9 mouse cellular contexts compared by ENCODE assay signal in genomic region chr5:64360147-64360875, GRCm38 (mm10).
DNase-seq lines count a peak whose midpoint lies in the region; ATAC-seq lines count a peak whose summit lies in the region.
"Had no signal": no experiment of that assay in that cellular context is flagged by ENCODE, and none has a peak within 500 bp of the region (broad histone marks: within the 10 kb centered on the region; RNA-seq: fewer than 3 reads in every experiment).

No protein-coding gene starts in this region.

- peak; percentile 63; the same call in 1 of the 2 replicates for ATAC-seq in liver, embryonic 13.5 days (ENCODE audit: low read depth)
- ATAC-seq in stomach, embryonic 16.5 days (ENCODE audit: insufficient read depth, low FRiP score), result no peak

- no peak overlapping the region for H3K4me3 ChIP-seq in liver, embryonic 13.5 days (replicated peaks)
- no peak overlapping the region for H3K4me3 ChIP-seq in stomach, embryonic 16.5 days (replicated peaks; ENCODE audit: low read length)
- H3K4me3 ChIP-seq: neural tube, embryonic 12.5 days had no signal

- peak; percentile 30 for DNase-seq in spleen, adult 12 weeks (ENCODE audit: low spot score)
- DNase-seq in spleen, postnatal 4 days (ENCODE audit: low spot score in 2 of 2), result no peak
- peak; percentile 75 for DNase-seq in R1 (ENCODE audit: low read depth, low spot score)
- peak; percentile 28 for DNase-seq in liver, embryonic 13.5 days
- DNase-seq in left cerebral cortex, postnatal 14 days (ENCODE audit: low spot score in 2 of 2), result no peak
- DNase-seq in cerebellum, adult 8-10 months, result no peak
- no peak for DNase-seq in layer of hippocampus, adult 9-11 months

- 0 out of 2 replicates have a peak, but pooled peaks cover 3% of the 10 kb centered on the region for H3K36me3 ChIP-seq in liver, embryonic 13.5 days
- no peaks in the 10 kb centered on the region for H3K36me3 ChIP-seq in stomach, embryonic 16.5 days (ENCODE audit: control insufficient read depth, insufficient read depth, low read length)
- H3K36me3 ChIP-seq: neural tube, embryonic 12.5 days had no signal

- intact Hi-C loops in left cerebral cortex, postnatal 14 days (cut with DNase I), result no loop called here

- 0 out of 2 replicates have a peak overlapping the region, but pooled peaks have one; percentile 17 for H3K9ac ChIP-seq in liver, embryonic 13.5 days
- no peak overlapping the region for H3K9ac ChIP-seq in stomach, embryonic 16.5 days (ENCODE audit: low read length)
- H3K9ac ChIP-seq: neural tube, embryonic 12.5 days had no signal

- H3K4me2 ChIP-seq in liver, embryonic 13.5 days, result no peak overlapping the region
- no peak overlapping the region for H3K4me2 ChIP-seq in stomach, embryonic 16.5 days (ENCODE audit: low read depth, low read length)
- H3K4me2 ChIP-seq: neural tube, embryonic 12.5 days had no signal

- H3K27ac ChIP-seq in liver, embryonic 13.5 days, result peak overlapping the region; percentile 29; the same call in 1 of the 2 replicates
- H3K27ac ChIP-seq in stomach, embryonic 16.5 days (ENCODE audit: low read length), result peak overlapping the region; percentile 69
- H3K27ac ChIP-seq: neural tube, embryonic 12.5 days had no signal

- H3K4me1 ChIP-seq in liver, embryonic 13.5 days (replicated peaks), result peaks cover 29% of the 10 kb centered on the region
- H3K4me1 ChIP-seq in stomach, embryonic 16.5 days (ENCODE audit: control insufficient read depth, insufficient read depth, low read length), result peaks cover 32% of the 10 kb centered on the region

- WGBS in liver, embryonic 13.5 days (ENCODE audit: insufficient replicate concordance), result 40% methylated on average over 8 of the region's 8 CpGs
- WGBS in stomach, embryonic 16.5 days, result 78% methylated on average over 8 of the region's 8 CpGs

- H3K27me3 ChIP-seq in liver, embryonic 13.5 days, result no peaks in the 10 kb centered on the region
- H3K27me3 ChIP-seq in stomach, embryonic 16.5 days (ENCODE audit: control insufficient read depth, insufficient read depth, low read length), result no peaks in the 10 kb centered on the region
- H3K27me3 ChIP-seq: neural tube, embryonic 12.5 days had no signal

- H3K9me3 ChIP-seq in liver, embryonic 13.5 days (replicated peaks), result no peaks in the 10 kb centered on the region
- H3K9me3 ChIP-seq in stomach, embryonic 16.5 days (replicated peaks; ENCODE audit: control insufficient read depth, low read length), result no peaks in the 10 kb centered on the region
- H3K9me3 ChIP-seq: neural tube, embryonic 12.5 days had no signal

Comparison
In these comparisons a context has a peak if more than half of its experiments do, and no peak if none do; other contexts are left out.
1. DNase-seq: peak in spleen, adult 12 weeks (single experiment), R1 (single experiment) and liver, embryonic 13.5 days (single experiment); none in spleen, postnatal 4 days (0 of 2), left cerebral cortex, postnatal 14 days (0 of 2), cerebellum, adult 8-10 months (single experiment) and layer of hippocampus, adult 9-11 months (single experiment).